23 mouse cellular contexts compared by ENCODE assay signal in the genomic region with DNA sequence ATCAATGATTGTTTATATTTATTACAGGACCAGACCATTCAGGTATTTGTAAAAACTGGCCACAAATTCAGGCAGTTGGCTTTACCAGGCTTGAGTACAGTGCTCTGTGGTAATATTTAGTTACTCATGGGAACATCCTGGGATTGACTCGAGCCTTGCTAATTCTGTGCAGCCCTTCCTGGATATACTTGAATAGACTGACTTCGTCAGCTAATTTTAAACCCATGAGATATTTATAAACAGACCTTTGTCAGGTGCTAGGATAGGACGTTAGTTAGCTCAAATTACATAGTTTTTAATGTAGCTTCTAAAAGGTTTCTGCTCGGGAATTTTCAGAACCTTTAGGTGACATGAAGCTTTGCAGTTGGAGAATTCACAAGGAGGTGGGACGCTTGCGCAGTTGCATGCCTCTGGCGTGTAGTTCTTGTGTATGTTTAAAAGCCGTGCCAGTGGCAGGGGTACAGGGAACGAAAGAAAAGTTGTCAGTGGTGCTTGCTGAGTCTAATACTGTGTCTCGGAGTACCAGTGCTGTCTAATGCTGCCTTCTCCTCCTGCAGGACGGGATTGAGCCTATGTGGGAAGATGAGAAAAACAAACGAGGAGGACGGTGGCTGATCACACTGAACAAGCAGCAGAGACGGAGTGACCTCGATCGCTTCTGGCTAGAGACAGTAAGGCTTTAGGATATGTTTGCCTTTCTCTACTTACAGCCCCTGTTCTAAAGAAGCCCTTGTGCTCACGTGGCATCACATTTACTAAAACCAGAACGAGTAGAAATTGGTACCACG. TPM values are rescaled to one million over a fixed set of nuclear protein-coding genes. Genes with fewer than 3 reads are reported as not detected.
A peak's percentile ranks its signal among the peaks of the same experiment; 100 is the strongest.
DNase-seq lines count a peak whose midpoint lies in the region; ATAC-seq and TF ChIP-seq lines count a peak whose summit lies in the region.
"Had no signal": no experiment of that assay in that cellular context is flagged by ENCODE, and none has a peak within 500 bp of the region (broad histone marks: within the 10 kb centered on the region; RNA-seq: fewer than 3 reads in every experiment).

No protein-coding gene starts in this region.

- no peak overlapping the region for H3K4me2 ChIP-seq in heart, embryonic 11.5 days
- H3K4me2 ChIP-seq in forebrain, embryonic 13.5 days: no peak overlapping the region
- H3K4me2 ChIP-seq: hindbrain, embryonic 14.5 days had no signal

- TF ChIP-seq POLR2A in heart, adult 2 months (IDR thresholded peaks at IDR 0.05; ENCODE audit: insufficient read depth, low read depth, low read length): 0 out of 2 replicates have a peak, but pooled peaks have one; percentile 34

- H3K27ac ChIP-seq in heart, adult 2 months: peak overlapping the region; percentile 88
- H3K27ac ChIP-seq in heart, embryonic 11.5 days (ENCODE audit: low read depth, low read length): no peak overlapping the region
- H3K27ac ChIP-seq in left cerebral cortex, adult 2 months: peak overlapping the region; percentile 58
- no peak overlapping the region for H3K27ac ChIP-seq in limb, embryonic 10.5 days
- H3K27ac ChIP-seq in forebrain, embryonic 13.5 days: no peak overlapping the region
- H3K27ac ChIP-seq: hindbrain, embryonic 14.5 days; kidney, postnatal 0 days; liver, embryonic 14.5 days had no signal

- peak overlapping the region; percentile 39 for H3K4me3 ChIP-seq in heart, adult 2 months
- no peak overlapping the region for H3K4me3 ChIP-seq in heart, embryonic 11.5 days (ENCODE audit: low read depth, low read length)
- H3K4me3 ChIP-seq in left cerebral cortex, adult 2 months: no peak overlapping the region
- H3K4me3 ChIP-seq in limb, embryonic 10.5 days: no peak overlapping the region
- H3K4me3 ChIP-seq in forebrain, embryonic 13.5 days: no peak overlapping the region

- TF ChIP-seq EP300 in heart, adult 2 months (IDR thresholded peaks at IDR 0.05; ENCODE audit: insufficient read depth, low read depth, low read length): 0 out of 2 replicates have a peak, but pooled peaks have one; percentile 13

- H3K79me2 ChIP-seq in heart, adult 2 months (replicated peaks; ENCODE audit: control insufficient read depth, insufficient read depth, low read length): no peaks in the 10 kb centered on the region

- no peaks in the 10 kb centered on the region; the same call in 1 of the 2 replicates for H3K4me1 ChIP-seq in heart, adult 2 months (ENCODE audit: control insufficient read depth, insufficient read depth, low read length)
- H3K4me1 ChIP-seq in heart, embryonic 11.5 days (ENCODE audit: control insufficient read depth, insufficient read depth, low read length): no peaks in the 10 kb centered on the region
- no peaks in the 10 kb centered on the region for H3K4me1 ChIP-seq in limb, embryonic 10.5 days
- no peaks in the 10 kb centered on the region for H3K4me1 ChIP-seq in forebrain, embryonic 13.5 days

- WGBS in heart, adult 2 months: 54% methylated on average over 19 of the region's 19 CpGs
- 85% methylated on average over 19 of the region's 19 CpGs for WGBS in heart, embryonic 11.5 days (ENCODE audit: insufficient replicate concordance)
- WGBS in limb, embryonic 10.5 days: 94% methylated on average over 19 of the region's 19 CpGs
- 93% methylated on average over 19 of the region's 19 CpGs for WGBS in forebrain, embryonic 13.5 days

- no peaks in the 10 kb centered on the region for H3K27me3 ChIP-seq in heart, adult 2 months (ENCODE audit: control insufficient read depth, insufficient read depth, low read length)
- no peaks in the 10 kb centered on the region for H3K27me3 ChIP-seq in heart, embryonic 11.5 days (ENCODE audit: control insufficient read depth, insufficient read depth, low read length)
- H3K27me3 ChIP-seq in limb, embryonic 10.5 days (ENCODE audit: low read depth, poor library complexity, severe bottlenecking): no peaks in the 10 kb centered on the region
- no peaks in the 10 kb centered on the region for H3K27me3 ChIP-seq in forebrain, embryonic 13.5 days

- no peak for DNase-seq in frontal cortex, postnatal 10 days (ENCODE audit: low spot score in 2 of 2)
- peak; percentile 20 to 37 for DNase-seq in heart, adult 2 months
- no peak for DNase-seq in left cerebral cortex, adult 2 months (ENCODE audit: extremely low spot score in 1 of 2, low spot score in 2 of 2)
- no peak for DNase-seq in left cerebral cortex, postnatal 4 days
- no peak for DNase-seq in limb, embryonic 10.5 days (ENCODE audit: low spot score)
- DNase-seq: adrenal gland, adult 8-10 months; cerebellum, adult 9-10 months; cerebellum, postnatal 36 days; gastrocnemius, postnatal 10 days; kidney, adult 2 months; kidney, postnatal 4 days; liver; lung, adult 2 months; lung, postnatal 14 days; midbrain, embryonic 14.5 days had no signal

- intact Hi-C loops in heart, adult 2 months (cut with DNase I): loop anchor here (2.0 kb wide), 1 partner anchor 24 kb away; the partner anchor contains the start of gene Eif4e
- intact Hi-C loops in left cerebral cortex, adult 2 months (cut with DNase I): no loop called here
- intact Hi-C loops in left cerebral cortex, postnatal 4 days (cut with DNase I): no loop called here

- TF ChIP-seq CTCF in heart, adult 2 months (IDR thresholded peaks at IDR 0.05): no peak
- no peak for TF ChIP-seq CTCF in left cerebral cortex, adult 2 months (IDR thresholded peaks at IDR 0.05)

- peaks cover 20% of the 10 kb centered on the region for H3K36me3 ChIP-seq in heart, adult 2 months (ENCODE audit: control insufficient read depth, insufficient read depth, low read length)
- peaks cover 9% of the 10 kb centered on the region; the same call in 1 of the 2 replicates for H3K36me3 ChIP-seq in heart, embryonic 11.5 days (ENCODE audit: control insufficient read depth, insufficient read depth, low read length)
- peaks cover 73% of the 10 kb centered on the region for H3K36me3 ChIP-seq in limb, embryonic 10.5 days
- peaks cover 48% of the 10 kb centered on the region for H3K36me3 ChIP-seq in forebrain, embryonic 13.5 days (ENCODE audit: poor library complexity, severe bottlenecking)

- peak; percentile 43 for ATAC-seq in frontal cortex, adult (ENCODE audit: low TSS enrichment)
- no peak for ATAC-seq in heart, embryonic 11.5 days (replicated peaks; ENCODE audit: insufficient number of reproducible peaks, low FRiP score, low TSS enrichment)
- ATAC-seq in forebrain, embryonic 13.5 days: no peak
- ATAC-seq: forebrain, embryonic 14.5 days had no signal

- H3K9me3 ChIP-seq in heart, embryonic 11.5 days (replicated peaks; ENCODE audit: control insufficient read depth, low read length): no peaks in the 10 kb centered on the region
- H3K9me3 ChIP-seq in limb, embryonic 10.5 days (replicated peaks): no peaks in the 10 kb centered on the region
- H3K9me3 ChIP-seq in forebrain, embryonic 13.5 days (replicated peaks): no peaks in the 10 kb centered on the region
- H3K9me3 ChIP-seq: G1E had no signal

- peak overlapping the region; percentile 78 for H3K9ac ChIP-seq in heart, adult 2 months (ENCODE audit: low read depth, low read length)
- H3K9ac ChIP-seq in heart, embryonic 11.5 days (ENCODE audit: low read depth, low read length): no peak overlapping the region
- no peak overlapping the region for H3K9ac ChIP-seq in forebrain, embryonic 13.5 days
- H3K9ac ChIP-seq: hindbrain, embryonic 14.5 days; liver, embryonic 14.5 days had no signal

RNA-seq across cellular contexts. Expression of gene Eif4e, which starts 24.6 kb away (rescaled TPM):
- 100 to 1,000 TPM; 171 to 195 TPM for total RNA-seq in heart, adult 2 months (2021)
- 56.3 and 128 TPM in 2 replicates for polyA plus RNA-seq in heart, adult 2 months (2012; rRNA removed)
- polyA plus RNA-seq in heart, embryonic 11.5 days (2014; fragmentation: Nextera tagmentation; extraction: Ambion mirVana): 323 and 330 TPM in 2 replicates
- total RNA-seq in left cerebral cortex, adult 2 months (2021): 100 to 1,000 TPM; 181 to 197 TPM
- total RNA-seq in left cerebral cortex, postnatal 4 days (2021): 100 to 1,000 TPM; 174 to 192 TPM
- polyA plus RNA-seq in limb, embryonic 10.5 days (2016; fragmentation: Nextera tagmentation; extraction: Ambion mirVana): 540 and 565 TPM in 2 replicates
- 378 and 412 TPM in 2 replicates for polyA plus RNA-seq in forebrain, embryonic 13.5 days (2015; fragmentation: Nextera tagmentation; extraction: Ambion mirVana)

Comparison
In these comparisons a context has a peak if more than half of its experiments do, and no peak if none do; other contexts are left out.
1. H3K27ac ChIP-seq: peak in heart, adult 2 months (single experiment) and left cerebral cortex, adult 2 months (single experiment); none in heart, embryonic 11.5 days (single experiment), limb, embryonic 10.5 days (single experiment) and forebrain, embryonic 13.5 days (single experiment).
2. DNase-seq: peak in heart, adult 2 months (2 of 2); none in frontal cortex, postnatal 10 days (0 of 2), left cerebral cortex, adult 2 months (0 of 2), left cerebral cortex, postnatal 4 days (single experiment) and limb, embryonic 10.5 days (single experiment).